Mouse (Mus musculus) C2C12 (cell line): ENCODE results near the gene Nedd9.

Experiments used
- CTCF ChIP-seq: IDR thresholded peaks from one replicate; pipeline ENCODE4 v1.5.1; 2011; ENCODE audit not compliant: control insufficient read depth, insufficient read depth, insufficient read length
- MYOD1 ChIP-seq: IDR thresholded peaks from one replicate; pipeline ENCODE4 v1.6.1; 2011; ENCODE audit warnings: low read depth; ENCODE audit not compliant: control insufficient read depth, insufficient read length

DNA sequence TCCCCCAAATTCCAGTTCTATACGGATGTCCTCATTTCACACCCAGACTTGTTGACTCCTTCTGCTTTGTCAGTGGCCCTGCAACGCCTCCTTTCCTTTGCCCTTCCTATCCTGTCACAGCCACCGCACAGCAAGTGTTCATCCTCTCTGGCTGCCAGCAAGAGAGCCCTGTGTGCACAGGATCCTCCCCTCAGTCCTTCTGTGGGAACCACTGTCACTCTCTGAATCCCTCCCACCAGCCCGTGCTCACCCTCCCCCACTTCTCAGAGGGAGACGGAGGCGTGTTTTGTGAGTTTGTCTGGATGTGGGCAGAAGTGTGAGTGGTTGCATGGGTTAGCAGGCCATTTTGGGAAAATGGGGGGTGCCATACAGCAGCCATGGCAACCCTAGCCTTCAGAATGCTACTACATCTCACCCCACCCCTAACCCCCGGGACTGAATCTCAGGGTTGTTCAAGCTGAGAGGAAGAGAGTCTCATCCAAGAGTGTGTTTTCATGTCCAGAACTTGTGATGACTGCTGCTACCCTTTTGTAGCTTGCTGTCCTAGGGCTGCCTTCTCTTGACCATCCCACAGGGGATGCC, 219.2 kb downstream of the Nedd9 start:
- TF ChIP-seq MYOD1 (no peak), CTCF (no peak)
